Mouse (Mus musculus): ENCODE measurements around the gene Afap1l2. TPM values are rescaled to one million over a fixed set of nuclear protein-coding genes. Genes with fewer than 3 reads are reported as not detected.

The Afap1l2 gene
- total and polyA plus RNA-seq, 3 experiments: 0.17 to 3.1 (median 0.44) TPM

DNA sequence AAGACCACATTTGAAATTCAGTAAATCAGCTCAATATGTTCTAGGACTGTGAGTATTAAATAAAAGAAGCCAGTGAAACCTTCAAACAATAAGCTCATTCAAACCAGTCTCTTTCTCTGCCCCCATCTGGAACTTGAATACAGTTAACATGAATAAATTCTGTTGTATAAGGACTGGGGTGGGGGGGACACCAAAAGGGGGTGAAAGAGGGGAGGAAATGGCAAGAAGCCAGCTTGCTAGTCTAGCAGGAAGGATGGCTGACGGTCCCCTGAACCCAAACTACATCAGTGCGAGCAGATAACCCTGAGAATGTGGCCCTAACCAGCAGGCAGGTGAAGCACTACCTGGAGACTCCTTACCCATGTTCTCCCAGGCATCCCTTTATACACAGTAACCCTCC is 9.1 kb downstream of the Afap1l2 start:
- TF ChIP-seq MXI1 (IDR thresholded peaks at IDR 0.05; ENCODE audit: low read depth, low read length) (no peak), NELFE (IDR thresholded peaks at IDR 0.05; ENCODE audit: low read depth, low read length) (no peak), CHD1 (IDR thresholded peaks at IDR 0.05; ENCODE audit: low read depth, low read length) (no peak), RAD21 (IDR thresholded peaks at IDR 0.05; ENCODE audit: low read depth, low read length) (no peak), GABPA (IDR thresholded peaks at IDR 0.05; ENCODE audit: insufficient replicate concordance, low read depth, low read length) (no peak), USF1 (IDR thresholded peaks at IDR 0.05; ENCODE audit: low read depth, low read length) (no peak), MEF2A (IDR thresholded peaks at IDR 0.05; ENCODE audit: borderline replicate concordance, low read depth, low read length) (no peak), CHD2 (IDR thresholded peaks at IDR 0.05; ENCODE audit: low read length) (no peak), JUND (conservative IDR thresholded peaks at IDR 0.05; ENCODE audit: low read depth, low read length) (no peak), SIN3A (IDR thresholded peaks at IDR 0.05; ENCODE audit: low read length) (no peak), ELF1 (IDR thresholded peaks at IDR 0.05; ENCODE audit: low read depth, low read length) (no peak), SMC3 (IDR thresholded peaks at IDR 0.05; ENCODE audit: low read depth, low read length) (no peak), USF2 (conservative IDR thresholded peaks at IDR 0.05; ENCODE audit: low read depth, low read length) (no peak), PAX5 (IDR thresholded peaks at IDR 0.05; ENCODE audit: low read length) (no peak), JUN (IDR thresholded peaks at IDR 0.05; ENCODE audit: insufficient read depth, low read depth, low read length) (no peak), CTCF (conservative IDR thresholded peaks at IDR 0.05 in 1 of 2, IDR thresholded peaks at IDR 0.05 in 1 of 2; ENCODE audit: low read depth in 2 of 2, low read length in 2 of 2) (no peak), EP300 (IDR thresholded peaks at IDR 0.05; ENCODE audit: low read length) (no peak), ZC3H11A (IDR thresholded peaks at IDR 0.05; ENCODE audit: low read depth, low read length) (no peak), NRF1 (IDR thresholded peaks at IDR 0.05; ENCODE audit: low read depth, low read length) (no peak)
- dilution Hi-C loops (cut with MboI; ENCODE audit: extremely low pct_ligation_motif_present, extremely low pct_unique_long_range_greater_than_20kb, low sequenced_read_pairs): no loop called here
- H3K9me3 ChIP-seq (replicated peaks; ENCODE audit: low read length): no peaks in the 10 kb centered on the region
- no peaks in the 10 kb centered on the region for H3K79me2 ChIP-seq (replicated peaks; ENCODE audit: control insufficient read depth, extremely low read depth, insufficient read depth, poor library complexity, severe bottlenecking)
- H3K27me3 ChIP-seq (replicated peaks): no peaks in the 10 kb centered on the region
- H3K9ac ChIP-seq (ENCODE audit: insufficient read depth, low read depth): no peak overlapping the region
- no peak overlapping the region for H3K27ac ChIP-seq (ENCODE audit: insufficient read depth, low read depth)
- no peak overlapping the region for H3K4me2 ChIP-seq (ENCODE audit: insufficient read depth, low read depth, poor library complexity, severe bottlenecking)
- in situ Hi-C loops (cut with MboI; ENCODE audit: low pct_ligation_motif_present, low pct_unique_long_range_greater_than_20kb, low sequenced_read_pairs): no loop called here
- no peaks in the 10 kb centered on the region for H3K36me3 ChIP-seq (replicated peaks in 1 of 2; ENCODE audit: control insufficient read depth in 1 of 2, insufficient read depth in 1 of 2, low read length in 1 of 2)
- H3K4me3 ChIP-seq (replicated peaks in 1 of 3; ENCODE audit: low read depth in 2 of 3, low read length in 2 of 3, poor library complexity in 1 of 3): no peak overlapping the region
- peaks cover 2 to 9% of the 10 kb centered on the region in 2 experiments; a peak in 2 of 4 replicates for H3K4me1 ChIP-seq (ENCODE audit: control insufficient read depth in 1 of 2, insufficient read depth in 2 of 2)
- DNase-seq (ENCODE audit: extremely low read depth): no peak

DNA sequence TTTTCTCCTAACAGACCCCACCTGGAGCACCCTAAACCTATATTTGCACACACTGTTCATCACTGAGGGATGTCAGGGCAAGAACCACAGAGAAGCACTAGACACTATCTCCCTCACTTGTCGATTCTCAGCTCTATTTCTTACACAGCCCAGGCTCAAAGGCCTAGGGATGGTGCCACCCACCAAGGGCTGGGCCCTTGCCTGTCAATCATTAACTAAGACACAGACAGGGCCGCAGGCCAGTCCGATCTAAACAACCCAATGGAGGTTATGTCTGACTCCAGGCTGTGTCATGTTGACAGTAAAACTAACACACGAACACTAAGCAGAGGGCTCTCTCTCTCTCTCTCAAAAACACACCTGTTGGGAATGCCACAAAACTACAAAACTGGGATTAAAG is 9.7 kb downstream of the Afap1l2 start:
- H3K36me3 ChIP-seq (replicated peaks in 1 of 2; ENCODE audit: control insufficient read depth in 1 of 2, insufficient read depth in 1 of 2, low read length in 1 of 2): no peaks in the 10 kb centered on the region
- H3K4me1 ChIP-seq (ENCODE audit: control insufficient read depth in 1 of 2, insufficient read depth in 2 of 2): peaks cover 2 to 9% of the 10 kb centered on the region in 2 experiments; a peak in 2 of 4 replicates
- TF ChIP-seq KAT2A (IDR thresholded peaks at IDR 0.05; ENCODE audit: insufficient replicate concordance, low read length) (no peak), POLR2AphosphoS2 (IDR thresholded peaks at IDR 0.05; ENCODE audit: low read depth, low read length) (no peak), CHD1 (IDR thresholded peaks at IDR 0.05; ENCODE audit: low read depth, low read length) (no peak), GABPA (IDR thresholded peaks at IDR 0.05; ENCODE audit: insufficient replicate concordance, low read depth, low read length) (no peak), PAX5 (IDR thresholded peaks at IDR 0.05; ENCODE audit: low read length) (no peak)
- H3K4me3 ChIP-seq (replicated peaks in 1 of 3; ENCODE audit: low read depth in 2 of 3, low read length in 2 of 3, poor library complexity in 1 of 3): no peak overlapping the region
- H3K27me3 ChIP-seq (replicated peaks): no peaks in the 10 kb centered on the region
- H3K27ac ChIP-seq (ENCODE audit: insufficient read depth, low read depth): no peak overlapping the region
- no peak overlapping the region for H3K4me2 ChIP-seq (ENCODE audit: insufficient read depth, low read depth, poor library complexity, severe bottlenecking)
- no peak for DNase-seq (ENCODE audit: extremely low read depth)
- H3K9me3 ChIP-seq (replicated peaks; ENCODE audit: low read length): no peaks in the 10 kb centered on the region
- H3K79me2 ChIP-seq (replicated peaks; ENCODE audit: control insufficient read depth, extremely low read depth, insufficient read depth, poor library complexity, severe bottlenecking): no peaks in the 10 kb centered on the region
- dilution Hi-C loops (cut with MboI; ENCODE audit: extremely low pct_ligation_motif_present, extremely low pct_unique_long_range_greater_than_20kb, low sequenced_read_pairs): no loop called here
- in situ Hi-C loops (cut with MboI; ENCODE audit: low pct_ligation_motif_present, low pct_unique_long_range_greater_than_20kb, low sequenced_read_pairs): no loop called here
- H3K9ac ChIP-seq (ENCODE audit: insufficient read depth, low read depth): no peak overlapping the region
